Mouse (Mus musculus): Measurements from ENCODE around the gene Clk2. TPM values are rescaled to one million over a fixed set of nuclear protein-coding genes. Genes with fewer than 3 reads are reported as not detected.
"Not testable (repeated sequence)": the region's sequence is repeated elsewhere in the genome, so short reads cannot be mapped to it uniquely, and the experiment has no call there.

Clk2 gene
- total RNA-seq, 2 experiments from 2014 or later: 103 TPM

DNA sequence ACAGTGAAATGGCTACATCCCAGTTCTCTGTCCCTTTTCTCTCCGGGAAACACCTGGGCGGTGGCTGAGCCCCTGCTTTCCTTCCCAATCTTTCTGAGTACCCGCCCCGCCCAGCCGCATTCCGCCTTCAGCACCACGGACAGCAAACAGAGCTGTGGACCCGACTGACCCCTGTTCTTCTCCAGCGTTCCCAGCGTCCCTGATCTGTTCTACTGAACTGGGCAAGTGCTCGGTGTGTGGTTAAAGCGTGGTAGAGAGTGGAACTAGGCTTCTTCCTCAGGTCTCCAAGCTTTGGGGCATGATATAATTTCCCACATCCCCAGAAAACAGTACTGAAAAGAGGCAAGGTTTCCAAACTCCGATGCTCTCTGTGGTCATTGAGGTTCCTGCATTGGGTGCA is 5.4 kb upstream of the Clk2 start:
- peak; percentile 47 to 52 for DNase-seq (ENCODE audit: low spot score in 2 of 2)

DNA sequence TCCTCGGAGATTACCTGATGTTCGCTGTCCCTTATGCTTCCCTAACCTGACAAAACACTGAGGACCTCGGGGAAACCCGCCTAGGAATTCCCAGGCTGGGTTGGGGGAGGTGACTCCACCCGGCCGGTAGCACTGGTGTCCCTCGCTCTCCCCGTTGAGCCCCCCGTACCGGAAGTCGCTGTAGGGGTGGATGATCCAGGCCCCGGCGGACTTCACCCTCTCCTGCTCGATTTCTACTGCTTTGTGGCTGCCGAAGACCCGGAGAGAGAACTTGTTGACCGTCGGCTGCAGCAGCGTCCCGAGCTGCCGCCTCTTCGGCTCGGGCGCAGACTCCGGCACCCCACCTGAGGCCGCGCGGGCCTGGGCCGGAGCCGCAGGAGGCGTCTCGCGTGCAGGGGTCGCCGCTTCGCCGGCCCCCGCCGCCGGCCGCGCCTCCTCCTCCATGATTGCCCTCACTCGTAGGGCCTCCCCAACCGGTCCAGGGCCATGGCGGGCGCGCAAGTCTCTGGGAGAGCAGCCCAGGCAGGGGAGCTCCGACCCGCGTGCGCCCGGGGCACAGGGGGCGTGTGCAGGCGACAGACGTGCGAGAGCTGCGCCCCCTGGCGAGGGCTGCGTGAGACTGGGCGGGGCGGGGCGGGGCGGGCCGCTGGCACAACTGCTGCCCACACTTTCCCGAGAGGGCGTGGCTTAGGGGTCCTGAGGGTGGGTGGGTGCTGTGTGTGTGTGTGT is 4.8 kb upstream of the Clk2 start, which contains the start of gene Hcn3:
TSS of gene Hcn3 (minus strand) at position 581 of the 729 bp plus-strand sequence.
- peak; percentile 40 to 45 for DNase-seq (ENCODE audit: low spot score in 2 of 2)

- not testable (repeated sequence) for DNase-seq (ENCODE audit: low spot score in 2 of 2)
These were observed 3.4 kb upstream of the Clk2 start for GRCm38 (mm10) chr3:89161207-89161606.

GRCm38 (mm10) chr3:89161786-89162185 is 2.8 kb upstream of the Clk2 start:
- no peak for DNase-seq (ENCODE audit: low spot score in 2 of 2)

DNA sequence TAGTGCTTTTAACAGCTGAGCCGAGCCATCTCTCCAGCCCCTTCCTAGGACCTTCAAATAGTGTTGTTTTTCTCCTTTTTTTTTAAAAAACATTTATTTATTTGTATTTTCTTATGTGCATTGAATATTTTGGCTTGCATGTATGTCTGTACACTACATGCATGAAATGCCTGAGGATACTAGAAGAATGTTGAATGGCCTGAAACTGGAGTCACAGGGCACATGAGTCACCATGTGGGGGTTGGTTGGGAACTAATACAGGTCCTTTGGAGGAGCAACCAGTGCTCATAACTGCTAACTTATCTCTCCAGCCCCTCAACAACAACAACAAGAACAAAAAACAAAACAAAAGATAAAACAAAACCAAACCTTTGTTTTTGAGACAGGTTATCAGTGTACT is 1.5 kb upstream of the Clk2 start:
- DNase-seq (ENCODE audit: low spot score in 2 of 2): no peak

DNA sequence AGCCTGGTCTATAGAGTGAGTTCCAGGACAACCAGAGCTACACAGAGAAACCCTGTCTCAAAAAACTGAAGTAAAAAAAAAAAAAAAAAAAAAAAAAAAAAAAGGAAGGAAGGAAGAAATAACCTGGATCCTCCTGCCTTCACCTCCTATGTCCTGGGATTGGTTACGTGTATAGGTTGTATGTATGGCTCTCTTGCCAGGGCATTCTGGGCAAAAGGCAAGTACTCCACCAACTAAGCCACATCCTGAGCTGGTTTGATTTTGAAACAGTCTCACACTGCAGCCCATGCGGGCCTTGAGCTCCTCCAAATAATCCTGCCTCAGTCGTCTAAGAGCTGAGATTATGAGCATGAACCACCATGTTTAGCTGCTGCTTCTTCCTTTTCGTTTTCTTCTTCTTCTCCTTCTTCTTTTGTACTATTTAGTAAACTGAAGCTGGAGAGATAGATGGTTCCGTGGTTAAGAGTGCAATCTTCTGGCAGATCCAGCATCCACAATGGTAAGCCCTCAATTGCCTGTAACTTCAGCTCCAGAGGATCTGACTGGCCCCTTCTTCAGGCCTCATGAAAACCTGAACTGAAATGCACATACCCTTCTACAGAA is 851 bp upstream of the Clk2 start:
- DNase-seq (ENCODE audit: low spot score in 2 of 2): no peak

- no peak for DNase-seq (ENCODE audit: low spot score in 2 of 2)
These were observed 774 bp downstream of the Clk2 start for GRCm38 (mm10) chr3:89165268-89165870.

DNA sequence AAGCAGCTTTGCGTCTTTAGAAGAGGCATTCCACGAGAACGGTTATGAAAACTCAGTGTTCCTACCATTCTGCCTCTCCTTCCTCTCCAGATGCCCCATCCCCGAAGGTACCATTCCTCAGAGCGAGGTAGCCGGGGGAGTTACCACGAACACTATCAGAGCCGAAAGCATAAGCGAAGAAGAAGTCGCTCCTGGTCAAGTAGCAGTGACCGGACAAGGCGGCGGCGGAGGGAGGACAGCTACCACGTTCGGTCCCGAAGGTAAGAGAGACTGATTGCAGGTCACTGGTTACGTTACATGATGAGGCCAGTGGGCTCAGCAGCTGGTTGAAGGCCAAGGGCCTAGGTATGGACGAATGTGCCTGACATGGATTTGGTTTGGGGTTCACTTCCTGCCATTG is 2.4 kb downstream of the Clk2 start:
- no peak for DNase-seq (ENCODE audit: low spot score in 2 of 2)

DNA sequence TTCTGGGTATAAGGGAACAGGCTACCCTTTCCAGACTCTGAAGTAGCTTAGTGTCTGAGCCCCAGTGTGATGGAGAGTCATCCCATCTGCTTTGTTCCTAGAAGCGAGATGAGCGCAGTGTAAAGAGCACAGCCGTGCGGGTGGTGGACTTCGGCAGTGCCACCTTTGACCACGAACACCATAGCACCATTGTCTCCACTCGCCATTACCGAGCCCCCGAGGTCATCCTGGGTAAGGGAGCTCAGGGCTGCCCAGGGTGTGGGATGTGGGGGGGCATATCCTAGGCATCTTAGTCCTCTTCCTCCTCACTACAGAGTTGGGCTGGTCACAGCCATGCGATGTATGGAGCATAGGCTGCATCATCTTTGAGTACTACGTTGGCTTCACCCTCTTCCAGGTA is 10.2 kb downstream of the Clk2 start:
- no peak for DNase-seq (ENCODE audit: low spot score in 2 of 2)

DNA sequence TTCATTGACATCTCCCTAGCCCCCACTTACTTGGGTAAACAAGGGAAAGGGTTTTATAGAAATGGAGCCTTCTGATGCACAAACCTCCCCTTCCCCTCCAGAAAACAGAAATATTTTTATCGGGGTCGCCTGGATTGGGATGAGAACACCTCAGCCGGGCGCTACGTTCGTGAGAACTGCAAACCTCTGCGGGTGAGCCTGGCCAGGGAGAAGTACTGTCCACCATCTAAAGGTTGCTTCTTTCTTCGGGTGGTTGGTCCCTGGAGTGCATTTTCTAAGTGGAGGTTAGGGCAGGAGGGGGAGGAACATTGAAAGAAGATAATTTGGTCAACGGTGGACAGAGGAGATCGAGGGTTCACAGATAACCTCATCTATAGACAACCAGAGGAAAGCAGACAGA is 10.9 kb downstream of the Clk2 start:
- no peak for DNase-seq (ENCODE audit: low spot score in 2 of 2)

- no peak for DNase-seq (ENCODE audit: low spot score in 2 of 2)
These were observed 11.8 kb downstream of the Clk2 start for GRCm38 (mm10) chr3:89176421-89176820.

- DNase-seq (ENCODE audit: low spot score in 2 of 2): peak; percentile 57 to 76
These were observed 12.9 kb downstream of the Clk2 start, which contains the start of gene Scamp3 for GRCm38 (mm10) chr3:89177242-89178106. Gene Scamp3, plus strand, starts transcription at chr3:89177473.

DNA sequence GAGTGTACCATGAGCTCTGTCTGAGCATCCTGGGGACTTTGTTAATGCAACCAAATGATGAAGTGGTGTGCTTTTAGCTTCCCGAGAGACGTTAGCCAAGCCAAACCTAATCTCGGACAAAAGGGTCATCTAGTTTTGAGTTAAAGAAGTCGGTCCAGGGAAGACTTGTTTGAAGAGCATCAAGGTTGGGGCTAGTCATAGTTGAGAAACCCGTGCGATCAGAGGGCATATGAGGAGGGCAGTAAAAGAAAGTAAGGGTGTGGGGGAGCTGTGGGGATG is 13.5 kb downstream of the Clk2 start:
- no peak for DNase-seq (ENCODE audit: low spot score in 2 of 2)

- no peak for DNase-seq (ENCODE audit: low spot score in 2 of 2)
These were observed 14.5 kb downstream of the Clk2 start for GRCm38 (mm10) chr3:89179056-89179455.

GRCm38 (mm10) chr3:89181749-89182500 is 17.3 kb downstream of the Clk2 start:
- DNase-seq (ENCODE audit: low spot score in 2 of 2): no peak

DNA sequence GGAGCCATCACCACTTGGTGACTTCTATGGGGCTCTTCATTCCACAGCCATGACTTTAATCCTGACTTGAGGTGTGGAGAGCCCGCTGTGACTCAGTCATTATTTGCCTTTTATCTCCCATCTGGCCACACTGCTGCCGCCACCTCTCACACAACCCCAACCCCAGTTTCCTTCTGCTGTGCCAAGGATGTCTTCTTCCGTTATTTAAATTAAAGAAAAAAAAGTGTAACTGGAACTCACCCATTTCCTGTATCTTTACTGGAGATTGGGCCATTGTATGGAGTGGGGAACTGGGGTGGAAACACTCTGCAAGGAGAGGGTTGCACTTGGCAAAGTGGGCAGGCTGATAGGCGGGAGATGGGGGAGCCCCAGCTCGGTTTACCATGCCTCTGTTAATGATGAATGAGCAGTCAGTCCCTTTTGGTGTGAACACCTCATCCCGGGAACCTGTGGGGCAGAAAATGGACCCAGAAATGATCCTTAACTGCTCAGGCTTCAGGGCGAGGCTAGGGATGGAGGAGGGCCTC is 18.0 kb downstream of the Clk2 start:
- DNase-seq (ENCODE audit: low spot score in 2 of 2): no peak

GRCm38 (mm10) chr3:89183058-89183958 is 18.7 kb downstream of the Clk2 start, which contains the start of gene Fam189b:
Gene Fam189b, plus strand, starts transcription at chr3:89183143.
- DNase-seq (ENCODE audit: low spot score in 2 of 2): peak; percentile 62 to 74

- DNase-seq (ENCODE audit: low spot score in 2 of 2): no peak
These were observed 19.3 kb downstream of the Clk2 start for GRCm38 (mm10) chr3:89183959-89184315.

GRCm38 (mm10) chr3:89187197-89187596 is 22.6 kb downstream of the Clk2 start:
- no peak for DNase-seq (ENCODE audit: low spot score in 2 of 2)
